Mouse (Mus musculus): ENCODE measurements around the gene Rnf4.

DNA sequence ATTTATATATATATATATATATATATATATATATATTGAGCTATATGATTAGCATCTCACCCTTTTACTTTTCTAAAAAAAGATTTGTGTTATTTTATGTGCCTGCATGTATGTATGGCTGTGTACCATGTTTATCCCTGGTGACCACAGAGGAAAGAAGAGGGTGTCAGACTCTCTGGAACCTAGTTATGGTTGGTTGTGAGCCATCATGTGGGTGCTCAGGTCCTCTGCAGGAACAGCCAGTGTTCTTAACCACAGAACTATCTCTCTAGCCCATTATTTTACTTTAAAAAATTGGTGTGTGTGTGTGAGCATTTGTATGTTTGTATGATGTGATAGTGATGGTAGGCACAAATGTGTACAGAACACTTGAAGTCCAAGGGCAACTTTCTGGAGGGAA, 42.7 kb downstream of the Rnf4 start:
- TF ChIP-seq MAFK (IDR thresholded peaks at IDR 0.05; ENCODE audit: insufficient replicate concordance, low read length) (no peak), CTCF (conservative IDR thresholded peaks at IDR 0.05 in 1 of 2, IDR thresholded peaks at IDR 0.05 in 1 of 2; ENCODE audit: low read depth in 2 of 2, low read length in 2 of 2) (no peak), POLR2A (IDR thresholded peaks at IDR 0.05; ENCODE audit: low read depth, low read length) (no peak), E2F4 (IDR thresholded peaks at IDR 0.05; ENCODE audit: insufficient replicate concordance, low read depth, low read length) (no peak), MXI1 (IDR thresholded peaks at IDR 0.05; ENCODE audit: low read depth, low read length) (no peak), POLR2AphosphoS2 (IDR thresholded peaks at IDR 0.05; ENCODE audit: low read depth, low read length) (no peak), TCF12 (IDR thresholded peaks at IDR 0.05; ENCODE audit: low read depth, low read length) (no peak), MYC (IDR thresholded peaks at IDR 0.05; ENCODE audit: low read depth, low read length) (no peak)
